Mouse (Mus musculus) forebrain, embryonic 13.5 days (tissue): ENCODE results near the gene Sec61a1. TPM values are rescaled to one million over a fixed set of nuclear protein-coding genes. Genes with fewer than 3 reads are reported as not detected.

Experiments used
- ATAC-seq: fragments of 200-750 bp; cut with Nextera tagmentation; 2 replicates; pipeline ENCODE4 v1.8.0; 2017
- H3K27ac ChIP-seq: fragments of 300-500 bp; sonication (generic); 2 replicates; pipeline ENCODE4 v1.5.1; 2015; ENCODE audit warnings: inconsistent platforms, mild to moderate bottlenecking, moderate library complexity
- H3K27me3 ChIP-seq: fragments of 300-500 bp; sonication (generic); 2 replicates; pipeline ENCODE4 v1.6.1; 2015; ENCODE audit warnings: mild to moderate bottlenecking, inconsistent platforms
- H3K36me3 ChIP-seq: fragments of 300-500 bp; sonication (generic); 2 replicates; pipeline ENCODE4 v1.6.1; 2015; ENCODE audit warnings: mild to moderate bottlenecking, inconsistent platforms; ENCODE audit not compliant: poor library complexity, severe bottlenecking
- H3K4me1 ChIP-seq: fragments of 300-500 bp; sonication (generic); 2 replicates; pipeline ENCODE4 v1.6.1; 2015; ENCODE audit warnings: inconsistent platforms
- H3K4me2 ChIP-seq: fragments of 300-500 bp; sonication (generic); 2 replicates; pipeline ENCODE4 v1.6.1; 2015; ENCODE audit warnings: inconsistent platforms, mild to moderate bottlenecking, moderate library complexity
- H3K4me3 ChIP-seq: fragments of 300-500 bp; sonication (generic); 2 replicates; pipeline ENCODE4 v1.5.1; 2015; ENCODE audit warnings: mild to moderate bottlenecking, inconsistent platforms
- H3K9ac ChIP-seq: fragments of 300-500 bp; sonication (generic); 2 replicates; pipeline ENCODE4 v1.6.1; 2015; ENCODE audit warnings: mild to moderate bottlenecking, inconsistent platforms
- H3K9me3 ChIP-seq: fragments of 300-500 bp; sonication (generic); replicated peaks from 2 replicates; pipeline ENCODE4 v1.6.1; 2016; ENCODE audit warnings: inconsistent platforms
- WGBS: fragments of 180-500 bp; shearing (Covaris S2); methylation state at CpG from one replicate; pipeline ENCODE4 v1.1.7; 2015; 5-methylcytosine and 5-hydroxymethylcytosine counted together
- polyA plus RNA-seq: library from polyadenylated mRNA; unstranded; fragments of >200 nt; fragmentation: Nextera tagmentation; extraction: Ambion mirVana; gene quantifications from 2 replicates; pipeline ENCODE4 v1.2.1, GENCODE M21; 2015

Sec61a1 gene
- polyA plus RNA-seq, 1 experiment from 2014 or later: 153 TPM

GRCm38 (mm10) chr6:88544644-88545396, 26.1 kb upstream of the Sec61a1 start:
- peaks cover 36% of the 10 kb centered on the region for H3K27me3 ChIP-seq
- peaks cover 6% of the 10 kb centered on the region; the same call in 1 of the 2 replicates for H3K4me1 ChIP-seq
- no peak overlapping the region for H3K9ac ChIP-seq
- no peak overlapping the region for H3K4me2 ChIP-seq
- no peaks in the 10 kb centered on the region for H3K9me3 ChIP-seq
- H3K4me3 ChIP-seq: no peak overlapping the region
- WGBS: 24% methylated on average over 11 of the region's 11 CpGs
- no peak for ATAC-seq
- H3K36me3 ChIP-seq: no peaks in the 10 kb centered on the region
- H3K27ac ChIP-seq: peak overlapping the region; percentile 11

DNA sequence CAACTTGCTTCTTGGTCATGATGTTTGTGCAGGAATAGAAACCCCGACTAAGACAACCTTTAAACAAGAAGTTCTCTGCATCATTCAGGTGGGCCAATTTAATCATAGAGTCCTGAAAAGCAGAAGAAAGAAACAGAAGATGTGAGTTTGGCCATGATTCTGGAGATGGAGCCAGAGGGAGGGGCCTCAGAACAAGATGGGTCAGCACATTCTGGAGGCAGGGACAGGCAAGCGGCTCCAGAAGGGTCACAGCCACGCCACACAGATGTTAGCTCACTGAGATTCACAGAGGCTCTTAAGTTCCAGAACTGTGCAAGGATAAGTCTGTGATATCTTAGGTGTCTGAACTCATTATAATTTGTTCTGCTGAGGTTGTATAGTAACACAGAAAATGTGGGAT, 25.5 kb upstream of the Sec61a1 start:
- H3K9me3 ChIP-seq: no peaks in the 10 kb centered on the region
- peaks cover 6% of the 10 kb centered on the region; the same call in 1 of the 2 replicates for H3K4me1 ChIP-seq
- no peak overlapping the region for H3K4me3 ChIP-seq
- H3K9ac ChIP-seq: no peak overlapping the region
- 85% methylated on average over 3 of the region's 3 CpGs for WGBS
- ATAC-seq: no peak
- no peaks in the 10 kb centered on the region for H3K36me3 ChIP-seq
- H3K4me2 ChIP-seq: no peak overlapping the region
- peaks cover 36% of the 10 kb centered on the region for H3K27me3 ChIP-seq
- H3K27ac ChIP-seq: peak overlapping the region; percentile 11; the same call in 1 of the 2 replicates

- no peaks in the 10 kb centered on the region for H3K36me3 ChIP-seq
- H3K4me3 ChIP-seq: no peak overlapping the region
- 82% methylated on average over 2 of the region's 2 CpGs for WGBS
- H3K4me1 ChIP-seq: peaks cover 3% of the 10 kb centered on the region; the same call in 1 of the 2 replicates
- no peak overlapping the region for H3K27ac ChIP-seq
- H3K27me3 ChIP-seq: peaks cover 10% of the 10 kb centered on the region; the same call in 1 of the 2 replicates
- no peak overlapping the region for H3K9ac ChIP-seq
- H3K9me3 ChIP-seq: no peaks in the 10 kb centered on the region
- ATAC-seq: no peak
- H3K4me2 ChIP-seq: no peak overlapping the region
These were observed 21.5 kb upstream of the Sec61a1 start for GRCm38 (mm10) chr6:88540093-88540755.

- Histone ChIP-seq H3K9ac (no peak overlapping the region), H3K4me2 (no peak overlapping the region), H3K4me3 (no peak overlapping the region), H3K9me3 (no peaks in the 10 kb centered on the region), H3K27me3 (no peaks in the 10 kb centered on the region), H3K4me1 (no peaks in the 10 kb centered on the region), H3K36me3 (no peaks in the 10 kb centered on the region), H3K27ac (no peak overlapping the region)
- ATAC-seq: no peak
These were observed 11.6 kb upstream of the Sec61a1 start for GRCm38 (mm10) chr6:88530306-88530705.

- no peak overlapping the region for H3K27ac ChIP-seq
- H3K4me2 ChIP-seq: no peak overlapping the region
- ATAC-seq: no peak
- no peaks in the 10 kb centered on the region for H3K9me3 ChIP-seq
- no peak overlapping the region for H3K9ac ChIP-seq
- peaks cover 9% of the 10 kb centered on the region for H3K4me1 ChIP-seq
- H3K36me3 ChIP-seq: no peaks in the 10 kb centered on the region
- no peak overlapping the region for H3K4me3 ChIP-seq
- no peaks in the 10 kb centered on the region for H3K27me3 ChIP-seq
- 87% methylated on average over 4 of the region's 4 CpGs for WGBS
These were observed 5.4 kb upstream of the Sec61a1 start for GRCm38 (mm10) chr6:88524056-88524455.

DNA sequence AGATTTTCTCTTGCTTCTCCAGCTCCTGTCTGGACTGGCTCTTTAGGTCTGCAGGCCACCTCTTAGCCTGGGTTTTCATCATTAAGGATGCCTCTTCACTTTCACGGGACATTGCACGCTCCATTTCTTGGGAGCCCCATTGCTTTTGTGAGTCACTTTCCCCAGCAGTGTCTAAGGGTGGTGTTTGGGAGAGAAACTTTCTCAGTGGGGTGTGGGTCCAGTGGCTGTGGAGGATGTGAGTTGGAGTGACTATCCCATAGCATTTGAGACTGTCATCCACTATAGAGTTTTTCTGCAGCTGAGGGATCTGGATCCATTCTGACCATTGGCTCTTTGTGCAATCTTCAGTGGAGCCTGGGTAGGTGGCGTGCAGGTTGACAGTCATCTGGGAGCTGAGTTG, 4.7 kb upstream of the Sec61a1 start:
- Histone ChIP-seq H3K4me2 (no peak overlapping the region), H3K36me3 (no peaks in the 10 kb centered on the region), H3K9me3 (no peaks in the 10 kb centered on the region), H3K4me3 (no peak overlapping the region), H3K9ac (no peak overlapping the region), H3K27ac (no peak overlapping the region), H3K4me1 (peaks cover 10% of the 10 kb centered on the region), H3K27me3 (no peaks in the 10 kb centered on the region)
- WGBS: 89% methylated on average over 3 of the region's 3 CpGs
- no peak for ATAC-seq

GRCm38 (mm10) chr6:88523043-88523442, 4.3 kb upstream of the Sec61a1 start:
- no peaks in the 10 kb centered on the region for H3K9me3 ChIP-seq
- H3K4me1 ChIP-seq: peaks cover 10% of the 10 kb centered on the region
- H3K27me3 ChIP-seq: no peaks in the 10 kb centered on the region
- no peak for ATAC-seq
- H3K4me2 ChIP-seq: no peak overlapping the region
- H3K27ac ChIP-seq: no peak overlapping the region
- WGBS: 76% methylated on average over 3 of the region's 3 CpGs
- no peaks in the 10 kb centered on the region for H3K36me3 ChIP-seq
- H3K9ac ChIP-seq: no peak overlapping the region
- no peak overlapping the region for H3K4me3 ChIP-seq

- no peak overlapping the region for H3K9ac ChIP-seq
- H3K36me3 ChIP-seq: no peaks in the 10 kb centered on the region
- peaks cover 14% of the 10 kb centered on the region for H3K4me1 ChIP-seq
- no peaks in the 10 kb centered on the region for H3K27me3 ChIP-seq
- H3K4me3 ChIP-seq: no peak overlapping the region
- ATAC-seq: no peak
- no peak overlapping the region for H3K27ac ChIP-seq
- no peak overlapping the region for H3K4me2 ChIP-seq
- WGBS: 65% methylated on average over 3 of the region's 3 CpGs
- no peaks in the 10 kb centered on the region for H3K9me3 ChIP-seq
These were observed 3.9 kb upstream of the Sec61a1 start for GRCm38 (mm10) chr6:88522606-88523005.

DNA sequence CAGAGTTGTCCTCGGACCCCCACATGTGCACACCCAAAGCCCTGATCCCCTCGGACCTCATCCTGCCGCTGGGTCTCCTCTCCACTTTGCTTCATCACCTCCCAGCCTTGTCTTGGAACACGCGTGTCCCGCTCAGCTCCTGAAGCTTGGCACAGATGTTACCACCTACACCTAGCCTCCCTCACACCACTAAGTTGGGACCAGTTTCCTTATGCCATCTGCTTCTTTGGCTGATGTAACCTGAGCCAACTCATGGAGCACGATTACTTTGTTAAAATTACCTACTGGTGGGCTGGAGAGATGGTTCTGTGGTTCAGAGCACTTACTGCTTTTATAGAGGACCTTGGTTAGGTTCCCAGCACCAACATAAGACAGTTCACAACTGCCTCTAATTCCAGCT, 3.1 kb upstream of the Sec61a1 start:
- ATAC-seq: no peak
- Histone ChIP-seq H3K4me2 (no peak overlapping the region), H3K27ac (no peak overlapping the region), H3K4me3 (no peak overlapping the region), H3K36me3 (peaks cover under 1% of the 10 kb centered on the region; the same call in 1 of the 2 replicates), H3K27me3 (no peaks in the 10 kb centered on the region), H3K4me1 (peaks cover 22% of the 10 kb centered on the region), H3K9me3 (no peaks in the 10 kb centered on the region), H3K9ac (no peak overlapping the region)
- WGBS: 83% methylated on average over 7 of the region's 7 CpGs

DNA sequence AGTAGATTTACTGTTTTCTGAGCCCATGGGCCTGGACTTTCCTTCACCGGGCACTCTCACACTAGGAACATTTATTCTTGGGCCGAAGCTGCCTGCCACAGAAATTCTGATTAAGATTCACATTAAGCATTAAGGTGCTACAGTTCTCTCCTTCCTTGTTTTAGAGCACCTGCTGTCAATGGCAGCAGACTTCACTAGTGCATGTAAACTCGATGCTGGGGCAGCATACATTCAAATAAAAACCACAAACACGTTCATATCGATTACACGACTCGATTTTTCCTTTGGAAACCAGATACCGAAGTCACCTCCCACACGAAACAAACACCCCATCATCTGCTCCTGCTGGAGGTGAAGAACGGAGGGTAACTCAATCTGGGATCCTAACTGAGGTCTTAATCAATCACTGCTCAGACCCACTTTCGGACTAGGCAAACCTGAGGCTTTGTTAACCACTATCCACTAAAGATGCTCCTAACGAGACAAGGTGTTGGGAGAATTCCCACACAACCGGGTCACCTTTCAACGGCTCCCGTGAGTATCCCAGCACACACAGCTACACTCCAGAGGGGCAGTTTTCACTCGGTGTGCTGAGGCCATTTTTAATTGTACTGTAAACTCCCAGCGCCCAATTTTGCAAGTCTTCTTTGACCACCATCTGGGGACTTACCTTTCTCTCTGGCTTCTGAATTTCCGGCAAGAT, 853 bp downstream of the Sec61a1 start:
- ATAC-seq: no peak
- 14% methylated on average over 18 of the region's 18 CpGs for WGBS
- Histone ChIP-seq H3K27me3 (no peaks in the 10 kb centered on the region), H3K9ac (peak overlapping the region; percentile 95), H3K4me3 (peak overlapping the region; percentile 97), H3K36me3 (peaks cover 36% of the 10 kb centered on the region), H3K4me2 (peak overlapping the region; percentile 72), H3K4me1 (peaks cover 26% of the 10 kb centered on the region), H3K27ac (peak overlapping the region; percentile 79; the same call in 1 of the 2 replicates), H3K9me3 (no peaks in the 10 kb centered on the region)

DNA sequence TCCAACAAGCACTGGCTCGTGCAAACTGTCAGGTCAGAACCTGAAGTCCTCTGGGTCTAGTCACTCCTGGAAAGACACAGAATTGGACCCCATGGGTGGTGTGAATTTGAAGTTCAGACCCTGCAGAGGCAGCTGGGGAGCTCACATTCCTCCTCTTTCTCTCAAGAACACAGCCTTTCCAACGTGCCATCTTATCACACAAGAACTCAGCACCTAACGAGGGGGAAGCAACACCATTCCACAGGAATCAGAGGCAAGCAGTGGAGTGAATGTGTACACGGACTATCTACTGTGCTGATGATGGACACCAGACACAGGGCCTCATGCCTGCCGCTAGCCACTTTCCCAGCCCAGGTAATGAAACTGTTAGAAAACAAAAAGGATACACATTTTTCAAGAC, 2.0 kb downstream of the Sec61a1 start:
- Histone ChIP-seq H3K9me3 (no peaks in the 10 kb centered on the region), H3K4me3 (no peak overlapping the region), H3K36me3 (peaks cover 48% of the 10 kb centered on the region), H3K4me2 (peak overlapping the region; percentile 72), H3K9ac (peak overlapping the region; percentile 6; the same call in 1 of the 2 replicates), H3K27me3 (no peaks in the 10 kb centered on the region), H3K4me1 (peaks cover 26% of the 10 kb centered on the region), H3K27ac (no peak overlapping the region)
- no peak for ATAC-seq
- 75% methylated on average over 5 of the region's 5 CpGs for WGBS

DNA sequence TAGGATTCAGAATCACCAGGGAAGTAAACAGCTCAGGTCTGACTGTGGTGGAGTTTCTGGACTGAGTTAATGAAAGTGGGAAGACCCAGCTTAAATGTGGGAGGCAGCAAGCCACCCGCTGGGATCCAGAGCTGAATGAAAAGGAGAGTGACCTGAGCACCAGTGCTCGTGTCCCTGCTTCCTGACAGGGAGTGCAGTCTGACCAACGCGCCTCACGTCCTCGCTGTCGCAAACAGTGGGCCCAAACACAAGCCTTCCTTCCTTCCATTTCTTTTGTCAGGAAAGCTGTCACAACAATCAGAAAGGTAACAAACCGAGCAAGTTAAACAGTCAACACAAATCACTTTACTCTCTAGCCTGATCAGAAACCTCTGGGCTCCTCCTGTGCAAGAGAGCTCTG, 2.7 kb downstream of the Sec61a1 start:
- Histone ChIP-seq H3K27me3 (no peaks in the 10 kb centered on the region), H3K4me2 (no peak overlapping the region), H3K4me1 (peaks cover 26% of the 10 kb centered on the region), H3K4me3 (no peak overlapping the region), H3K27ac (no peak overlapping the region), H3K36me3 (peaks cover 55% of the 10 kb centered on the region), H3K9me3 (no peaks in the 10 kb centered on the region), H3K9ac (no peak overlapping the region)
- ATAC-seq: no peak
- 82% methylated on average over 8 of the region's 8 CpGs for WGBS
